Mouse (Mus musculus) heart, embryonic 16.5 days (tissue): ENCODE data around the gene Tmed10. TPM values are rescaled to one million over a fixed set of nuclear protein-coding genes. Genes with fewer than 3 reads are reported as not detected.
A peak's percentile ranks its signal among the peaks of the same experiment; 100 is the strongest.

ENCODE experiments used
- ATAC-seq: fragments of 200-750 bp; cut with Nextera tagmentation; replicated peaks from 2 replicates; pipeline ENCODE4 v1.8.0; 2017; ENCODE audit warnings: moderate number of reproducible peaks; ENCODE audit not compliant: insufficient read depth, low FRiP score; ENCODE audit errors: extremely low read depth
- H3K27ac ChIP-seq: fragments of 300-500 bp; sonication (generic); 2 replicates; pipeline ENCODE4 v1.5.1; 2014; ENCODE audit warnings: mild to moderate bottlenecking, low read length, control low read depth, moderate library complexity
- H3K27me3 ChIP-seq: fragments of 300-500 bp; sonication (generic); 2 replicates; pipeline ENCODE4 v1.6.1; 2014; ENCODE audit warnings: low read length, mixed read lengths; ENCODE audit not compliant: control insufficient read depth, insufficient read depth
- H3K36me3 ChIP-seq: fragments of 300-500 bp; sonication (generic); 2 replicates; pipeline ENCODE4 v1.6.1; 2014; ENCODE audit not compliant: control insufficient read depth, insufficient read depth
- H3K4me1 ChIP-seq: fragments of 300-500 bp; sonication (generic); 2 replicates; pipeline ENCODE4 v1.6.1; 2014; ENCODE audit warnings: low read length, mixed read lengths; ENCODE audit not compliant: control insufficient read depth, insufficient read depth
- H3K4me2 ChIP-seq: fragments of 300-500 bp; sonication (generic); 2 replicates; pipeline ENCODE4 v1.6.1; 2014; ENCODE audit warnings: low read depth, mild to moderate bottlenecking, control low read depth, low read length
- H3K4me3 ChIP-seq: fragments of 300-500 bp; sonication (generic); 2 replicates; pipeline ENCODE4 v1.5.1; 2014; ENCODE audit warnings: mild to moderate bottlenecking, control low read depth, low read length
- H3K9ac ChIP-seq: fragments of 300-500 bp; sonication (generic); 2 replicates; pipeline ENCODE4 v1.6.1; 2014; ENCODE audit warnings: low read length, control low read depth
- H3K9me3 ChIP-seq: fragments of 300-500 bp; sonication (generic); replicated peaks from 2 replicates; pipeline ENCODE4 v1.6.1; 2016; ENCODE audit warnings: low read length; ENCODE audit not compliant: control insufficient read depth
- WGBS: fragments of 180-500 bp; shearing (Covaris S2); extraction: QIAGEN DNeasy Blood & Tissue Kit; methylation state at CpG from one replicate; pipeline ENCODE4 v1.1.7; 2014; 5-methylcytosine and 5-hydroxymethylcytosine counted together
- polyA plus RNA-seq: library from polyadenylated mRNA; unstranded; fragments of >200 nt; fragmentation: Nextera tagmentation; extraction: Ambion mirVana; gene quantifications from 2 replicates; pipeline ENCODE4 v1.2.1, GENCODE M21; 2015

Gene Tmed10
- polyA plus RNA-seq, 1 experiment from 2014 or later = 253 TPM

- H3K27me3 ChIP-seq = no peaks in the 10 kb centered on the region
- H3K9ac ChIP-seq = no peak overlapping the region
- H3K4me2 ChIP-seq = no peak overlapping the region
- H3K4me1 ChIP-seq = peaks cover 12% of the 10 kb centered on the region
- H3K4me3 ChIP-seq = no peak overlapping the region
- H3K27ac ChIP-seq = no peak overlapping the region
- H3K9me3 ChIP-seq = no peaks in the 10 kb centered on the region
- peaks cover 18% of the 10 kb centered on the region; the same call in 1 of the 2 replicates for H3K36me3 ChIP-seq
- WGBS = 74% methylated on average over 7 of the region's 7 CpGs
- ATAC-seq = no peak
Observed at GRCm38 (mm10) chr12:85344252-85344651, 30.4 kb downstream of the Tmed10 start.

GRCm38 (mm10) chr12:85342310-85342709 is 32.3 kb downstream of the Tmed10 start:
- ATAC-seq = no peak
- H3K27ac ChIP-seq = no peak overlapping the region
- H3K9ac ChIP-seq = no peak overlapping the region
- H3K9me3 ChIP-seq = no peaks in the 10 kb centered on the region
- 66% methylated on average over 4 of the region's 4 CpGs for WGBS
- H3K4me3 ChIP-seq = no peak overlapping the region
- H3K27me3 ChIP-seq = no peaks in the 10 kb centered on the region
- H3K4me2 ChIP-seq = no peak overlapping the region
- H3K4me1 ChIP-seq = peaks cover 23% of the 10 kb centered on the region
- peaks cover 4% of the 10 kb centered on the region; the same call in 1 of the 2 replicates for H3K36me3 ChIP-seq

- H3K4me3 ChIP-seq = no peak overlapping the region
- H3K27me3 ChIP-seq = no peaks in the 10 kb centered on the region
- no peak overlapping the region for H3K9ac ChIP-seq
- H3K4me1 ChIP-seq = peaks cover 24% of the 10 kb centered on the region
- no peaks in the 10 kb centered on the region for H3K9me3 ChIP-seq
- peaks cover 4% of the 10 kb centered on the region; the same call in 1 of the 2 replicates for H3K36me3 ChIP-seq
- H3K27ac ChIP-seq = no peak overlapping the region; the same call in 1 of the 2 replicates
- WGBS = 41% methylated on average over 1 of the region's 1 CpGs
- ATAC-seq = no peak
- H3K4me2 ChIP-seq = no peak overlapping the region
Observed at GRCm38 (mm10) chr12:85341131-85341530, 33.5 kb downstream of the Tmed10 start.

GRCm38 (mm10) chr12:85339947-85340346 is 34.7 kb downstream of the Tmed10 start:
- H3K9ac ChIP-seq = peak overlapping the region; percentile 33; the same call in 1 of the 2 replicates
- 34% methylated on average over 4 of the region's 4 CpGs for WGBS

GRCm38 (mm10) chr12:85339243-85339729 is 35.4 kb downstream of the Tmed10 start, which contains the start of gene Nek9:
Gene Nek9, minus strand, starts transcription at chr12:85339362.
- ATAC-seq = peak; percentile 90
- peaks cover 24% of the 10 kb centered on the region for H3K4me1 ChIP-seq
- H3K27me3 ChIP-seq = no peaks in the 10 kb centered on the region
- H3K4me3 ChIP-seq = peak within 1 kb of the TSS; percentile 85
- H3K36me3 ChIP-seq = peaks cover 7% of the 10 kb centered on the region
- peak within 1 kb of the TSS; percentile 79 for H3K4me2 ChIP-seq
- peak within 1 kb of the TSS; percentile 87 for H3K27ac ChIP-seq
- WGBS = under 1% methylated on average over 36 of the region's 36 CpGs
- H3K9ac ChIP-seq = peak within 1 kb of the TSS; percentile 95
- no peaks in the 10 kb centered on the region for H3K9me3 ChIP-seq

More at GRCm38 (mm10) chr12:85339947-85340346, 34.7 kb downstream of the Tmed10 start:
- Histone ChIP-seq H3K4me2 (peak overlapping the region; percentile 79), H3K4me3 (peak overlapping the region; percentile 85), H3K36me3 (peaks cover 3% of the 10 kb centered on the region), H3K4me1 (peaks cover 24% of the 10 kb centered on the region), H3K27ac (peak overlapping the region; percentile 67), H3K9me3 (no peaks in the 10 kb centered on the region), H3K27me3 (no peaks in the 10 kb centered on the region)
- ATAC-seq = no peak

- WGBS = under 1% methylated on average over 40 of the region's 42 CpGs
- Histone ChIP-seq H3K4me1 (peaks cover 24% of the 10 kb centered on the region), H3K36me3 (peaks cover 12% of the 10 kb centered on the region), H3K27me3 (no peaks in the 10 kb centered on the region), H3K4me2 (peak overlapping the region; percentile 79), H3K27ac (peak overlapping the region; percentile 87), H3K9me3 (no peaks in the 10 kb centered on the region), H3K4me3 (peak overlapping the region; percentile 85), H3K9ac (peak overlapping the region; percentile 95)
- peak; percentile 58 for ATAC-seq
Observed at GRCm38 (mm10) chr12:85338815-85339214, 35.8 kb downstream of the Tmed10 start.

GRCm38 (mm10) chr12:85337567-85338311 is 36.9 kb downstream of the Tmed10 start:
- H3K9ac ChIP-seq = no peak overlapping the region
- H3K27me3 ChIP-seq = no peaks in the 10 kb centered on the region
- peaks cover 24% of the 10 kb centered on the region for H3K4me1 ChIP-seq
- peak overlapping the region; percentile 79 for H3K4me2 ChIP-seq
- H3K36me3 ChIP-seq = peaks cover 16% of the 10 kb centered on the region
- 48% methylated on average over 6 of the region's 6 CpGs for WGBS
- no peak for ATAC-seq
- H3K27ac ChIP-seq = no peak overlapping the region
- H3K4me3 ChIP-seq = peak overlapping the region; percentile 85; the same call in 1 of the 2 replicates
- H3K9me3 ChIP-seq = no peaks in the 10 kb centered on the region

- Histone ChIP-seq H3K27ac (no peak overlapping the region), H3K36me3 (peaks cover 56% of the 10 kb centered on the region), H3K9ac (no peak overlapping the region), H3K4me1 (no peaks in the 10 kb centered on the region), H3K4me3 (no peak overlapping the region), H3K4me2 (no peak overlapping the region), H3K27me3 (no peaks in the 10 kb centered on the region), H3K9me3 (no peaks in the 10 kb centered on the region)
- WGBS = 82% methylated on average over 7 of the region's 7 CpGs
- no peak for ATAC-seq
Observed at GRCm38 (mm10) chr12:85330153-85330552, 44.5 kb downstream of the Tmed10 start.

- 46% methylated on average over 3 of the region's 3 CpGs for WGBS
- no peaks in the 10 kb centered on the region for H3K9me3 ChIP-seq
- H3K4me3 ChIP-seq = no peak overlapping the region
- H3K4me2 ChIP-seq = no peak overlapping the region
- H3K36me3 ChIP-seq = peaks cover 89% of the 10 kb centered on the region
- no peak overlapping the region for H3K9ac ChIP-seq
- no peak for ATAC-seq
- peaks cover 6% of the 10 kb centered on the region for H3K4me1 ChIP-seq
- no peak overlapping the region; the same call in 1 of the 2 replicates for H3K27ac ChIP-seq
- no peaks in the 10 kb centered on the region for H3K27me3 ChIP-seq
Observed at GRCm38 (mm10) chr12:85308651-85309050, 66.0 kb downstream of the Tmed10 start.
